Mouse (Mus musculus) yolk sac, embryonic 10.5 days (tissue): ENCODE measurements around the gene Idh1.

Experiments
- DNase-seq: peaks from one replicate; pipeline ENCODE4 v3.0.0-alpha.2; 2017; ENCODE audit warnings: low spot score

Idh1 gene

GRCm38 (mm10) chr1:65112807-65113196 lies 73.5 kb downstream of the Idh1 start:
- DNase-seq = peak; percentile 15

- peak; percentile 76 for DNase-seq
These were observed 74.1 kb downstream of the Idh1 start for GRCm38 (mm10) chr1:65112031-65112806.

- no peak for DNase-seq
These were observed 76.4 kb downstream of the Idh1 start for GRCm38 (mm10) chr1:65109756-65110435.

GRCm38 (mm10) chr1:65109196-65109595 lies 77.1 kb downstream of the Idh1 start:
- DNase-seq = no peak
